Mouse (Mus musculus) bone marrow, adult 2 months (tissue): ENCODE results near the gene Mvb12b.

Source experiments
- CTCF ChIP-seq: fragments of 200-500 bp; IDR thresholded peaks from 2 replicates; pipeline ENCODE4 v1.5.1; 2011; ENCODE audit warnings: low read length, control low read depth; ENCODE audit not compliant: control insufficient read depth, insufficient read depth
- POLR2A ChIP-seq: fragments of 200-500 bp; IDR thresholded peaks from 2 replicates; pipeline ENCODE4 v1.6.1; 2011; ENCODE audit warnings: low read depth, mild to moderate bottlenecking, control low read depth, low read length, borderline replicate concordance; ENCODE audit not compliant: control insufficient read depth

DNA sequence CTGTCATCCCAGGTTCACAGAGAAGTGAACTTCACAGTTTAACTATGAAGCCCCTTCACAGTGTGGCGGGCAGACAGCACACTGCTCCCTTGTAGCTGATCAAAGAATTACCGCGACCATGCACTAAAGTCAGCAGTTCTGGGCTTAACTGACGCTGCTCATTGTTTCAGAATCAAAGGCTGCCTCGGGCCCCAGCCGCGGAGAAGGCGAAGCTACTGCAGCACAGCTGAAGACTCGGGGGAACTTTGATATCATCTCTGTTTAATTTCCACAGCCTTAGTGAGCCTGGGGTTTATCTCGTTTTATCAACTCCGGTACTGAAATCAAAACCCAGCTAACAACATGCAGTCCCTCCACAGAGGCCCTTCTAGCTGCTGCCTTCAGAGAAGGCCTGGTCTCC lies 9.3 kb downstream of the Mvb12b start:
- TF ChIP-seq CTCF (no peak), POLR2A (no peak)
